Mouse (Mus musculus) kidney, adult 18-20 months (tissue): ENCODE results near the gene Rbm45.
A peak's percentile ranks its signal among the peaks of the same experiment; 100 is the strongest.

Source experiments
- DNase-seq: peaks from one replicate; pipeline ENCODE4 v3.0.0; 2021

Rbm45 gene

DNA sequence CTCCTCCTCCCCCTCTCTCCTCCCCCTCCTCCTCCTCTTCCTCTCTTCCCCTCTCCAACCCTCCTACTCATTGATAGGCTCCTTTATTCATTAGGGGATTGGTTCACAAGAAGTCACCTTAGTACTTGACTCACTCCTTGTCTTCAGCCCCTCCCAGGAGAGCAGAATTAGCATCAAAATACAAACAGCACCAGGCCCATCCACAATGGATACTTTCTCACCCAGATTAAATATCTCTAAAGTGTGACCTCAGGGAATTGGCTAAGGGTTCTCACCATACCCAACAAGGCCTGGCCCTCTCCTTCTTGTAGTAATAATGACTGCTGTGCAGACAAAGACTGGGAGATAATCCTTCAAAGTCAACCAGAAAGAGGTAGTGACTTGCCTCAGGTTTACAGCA, 30.4 kb downstream of the Rbm45 start:
- DNase-seq: no peak

DNA sequence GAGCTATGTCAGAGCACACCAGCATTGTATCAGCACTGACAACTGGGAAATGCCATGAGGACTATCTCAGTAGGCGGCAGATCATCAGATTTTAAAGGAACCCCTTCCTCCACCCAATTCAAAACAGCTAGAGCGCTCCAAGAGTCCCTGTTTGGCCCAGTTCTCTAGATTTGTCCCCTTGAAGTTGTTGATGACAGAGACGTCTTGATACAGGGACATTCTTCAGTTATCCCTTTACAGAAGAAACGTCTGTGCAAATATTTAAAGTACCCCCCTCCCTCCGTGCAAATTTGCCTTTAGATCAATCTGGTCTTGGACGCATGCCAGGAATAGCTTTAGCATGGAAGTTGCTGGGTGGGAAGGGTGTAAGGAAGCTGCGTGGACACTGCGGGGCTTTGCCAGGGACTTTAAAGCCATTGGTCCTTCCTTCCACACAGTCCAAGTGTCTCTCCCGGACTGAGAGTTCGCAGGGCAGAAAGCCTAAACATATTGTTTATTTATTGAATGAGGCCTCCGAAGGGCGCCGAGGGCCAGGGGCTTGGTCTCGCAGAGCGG, 35.9 kb downstream of the Rbm45 start:
- no peak for DNase-seq

DNA sequence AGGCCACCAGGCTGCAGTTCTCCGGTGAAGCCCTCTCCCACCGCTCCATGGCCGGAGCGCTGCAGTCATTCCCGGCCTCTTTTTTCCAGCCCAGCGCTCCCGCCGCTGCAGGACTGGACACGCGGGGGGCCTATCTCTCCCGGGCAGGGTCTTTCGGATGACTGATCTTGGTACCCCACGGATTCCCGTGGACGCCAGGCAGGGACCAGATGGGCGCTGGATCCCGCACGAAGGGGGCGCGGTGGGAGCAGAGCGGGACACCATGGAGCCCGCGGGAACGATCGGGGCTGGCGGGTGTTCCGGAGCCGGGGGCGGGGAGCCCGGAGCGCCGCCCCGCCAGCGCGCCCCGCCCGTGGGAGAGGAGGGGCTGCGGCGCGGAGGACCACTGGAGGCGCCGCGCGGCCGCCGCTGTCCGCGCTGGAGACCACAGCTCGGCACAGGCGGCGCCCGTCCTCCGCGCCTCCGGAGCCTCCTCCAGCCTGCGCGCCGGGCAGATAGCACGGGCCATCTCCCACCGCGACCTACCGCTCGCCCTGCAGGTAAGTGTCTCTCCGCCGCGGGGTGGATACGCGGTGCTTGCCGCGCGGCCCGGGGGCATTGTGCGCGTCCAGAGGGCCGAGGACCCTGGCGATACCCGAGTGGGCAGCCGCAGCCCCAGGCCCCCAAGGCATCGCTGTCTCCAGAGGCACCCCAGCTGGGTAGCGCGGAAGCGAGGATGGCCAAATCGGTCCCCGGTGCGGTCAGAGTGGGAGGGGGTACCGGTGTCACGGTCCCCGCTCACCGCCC, 36.6 kb downstream of the Rbm45 start, which contains the start of gene Osbpl6:
TSS of gene Osbpl6 (plus strand) at position 358 of the 786 bp plus-strand sequence.
- peak; percentile 85 for DNase-seq

DNA sequence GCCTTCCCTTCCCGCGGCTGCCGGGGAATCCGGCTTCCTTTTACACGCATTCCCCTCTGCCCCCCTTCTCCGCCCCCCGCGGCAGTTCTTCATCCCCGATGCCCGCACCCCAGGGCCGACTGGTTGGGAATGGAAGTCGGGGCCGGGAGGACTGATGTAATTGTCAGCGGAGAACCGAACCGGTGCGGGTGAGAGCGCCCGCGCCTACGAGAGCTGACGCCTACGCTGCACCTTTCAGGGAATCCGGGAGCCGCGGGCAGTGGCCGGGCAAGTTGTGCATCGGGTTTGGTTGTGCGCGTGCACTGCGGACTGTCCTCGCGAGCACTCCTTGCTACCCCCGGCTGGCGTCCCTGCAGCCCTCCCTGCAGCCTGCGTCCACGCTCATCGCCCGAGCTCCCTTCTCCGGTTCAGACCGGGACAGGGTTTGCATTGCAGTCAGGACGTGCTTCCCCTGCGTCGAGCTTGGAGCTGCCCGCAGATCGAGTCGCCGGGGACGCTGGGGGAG, 37.2 kb downstream of the Rbm45 start:
- peak; percentile 77 for DNase-seq

DNA sequence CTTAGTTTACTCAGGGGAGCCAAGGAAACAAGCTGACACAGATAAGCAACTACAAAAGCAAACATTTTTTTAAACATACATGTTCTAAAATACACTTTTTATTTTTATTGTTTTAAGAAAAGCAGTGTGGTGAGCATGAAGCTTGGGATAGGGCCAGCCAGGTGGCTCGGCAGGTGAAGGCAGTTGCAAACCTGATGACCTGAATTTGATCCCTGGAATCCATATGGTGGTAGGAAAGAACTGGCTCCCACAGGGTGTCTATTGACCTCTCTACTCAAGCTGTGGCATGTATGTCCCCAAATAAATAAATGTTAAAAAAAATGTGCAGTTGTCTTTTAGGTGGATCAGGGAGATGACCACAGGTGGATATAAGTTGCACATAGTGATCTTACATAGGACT, 39.7 kb downstream of the Rbm45 start:
- no peak for DNase-seq

DNA sequence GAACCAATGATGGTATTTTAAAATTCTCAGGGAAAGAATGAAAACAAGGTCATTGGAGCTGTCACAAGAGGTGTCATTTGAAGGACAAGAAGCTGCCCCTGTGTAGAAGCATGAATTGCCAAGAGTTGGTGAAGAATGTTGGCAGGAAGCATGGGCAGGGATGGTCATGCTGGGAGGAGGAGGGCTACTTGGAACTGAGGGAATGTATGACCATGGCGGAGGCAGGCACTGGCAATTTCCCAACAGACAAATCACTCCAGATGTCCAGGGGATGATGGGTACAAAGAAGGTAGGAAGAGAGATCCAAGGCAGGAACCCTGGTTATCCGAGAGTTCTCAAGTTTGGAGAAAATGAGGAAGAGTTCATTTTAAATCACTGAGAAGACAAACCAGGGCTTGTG, 40.2 kb downstream of the Rbm45 start:
- DNase-seq: no peak

DNA sequence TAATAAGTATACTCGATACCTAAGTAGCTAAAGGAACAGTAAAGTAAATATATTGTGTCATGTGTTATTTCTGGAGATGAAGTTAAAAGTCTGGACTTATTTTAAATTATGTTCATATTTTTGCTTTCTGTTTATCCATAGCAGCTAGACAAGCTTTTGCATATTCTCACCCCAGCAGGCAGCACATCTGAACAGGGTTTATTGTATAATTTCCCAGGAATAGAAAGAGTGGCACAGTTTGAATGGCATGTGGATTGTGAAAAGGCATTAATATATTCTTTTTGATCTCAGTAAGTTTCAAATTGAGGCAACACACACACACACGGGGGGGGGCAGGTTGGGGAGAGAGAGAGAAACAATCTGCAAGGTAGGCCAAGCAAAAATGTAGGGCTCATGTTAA, 43.1 kb downstream of the Rbm45 start:
- DNase-seq: no peak

DNA sequence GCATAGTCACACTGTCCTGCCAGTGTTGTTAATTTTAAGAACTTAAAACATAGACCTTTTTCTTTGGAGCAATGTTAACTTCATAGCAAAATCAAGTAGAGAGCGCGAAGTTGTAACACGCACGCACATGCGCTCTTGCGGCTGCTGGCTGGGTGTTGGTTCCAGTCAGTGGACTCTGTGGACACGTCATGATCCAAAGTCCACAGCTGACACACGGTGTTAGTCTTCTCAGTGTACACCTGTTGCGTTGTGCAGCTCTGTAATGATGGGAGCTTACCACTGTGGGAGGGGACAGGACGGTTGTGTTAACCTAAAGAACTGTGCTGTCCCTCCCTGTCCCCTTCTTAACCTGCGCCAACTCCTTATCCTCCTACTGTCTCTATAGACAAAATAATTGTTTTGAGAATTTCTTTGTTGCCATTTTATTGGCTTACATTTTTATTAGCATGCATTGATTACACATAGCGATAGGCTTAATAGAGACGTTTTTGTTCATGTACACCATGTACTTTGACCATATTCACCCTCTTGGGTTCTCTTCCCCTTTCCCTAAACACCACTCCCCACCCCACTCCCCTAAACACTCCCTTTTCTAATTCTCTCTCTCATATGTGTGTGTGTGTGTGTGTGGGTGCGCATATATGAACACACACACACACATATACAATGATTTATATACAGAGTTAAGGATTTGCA, 47.8 kb downstream of the Rbm45 start:
- peak; percentile 38 for DNase-seq

DNA sequence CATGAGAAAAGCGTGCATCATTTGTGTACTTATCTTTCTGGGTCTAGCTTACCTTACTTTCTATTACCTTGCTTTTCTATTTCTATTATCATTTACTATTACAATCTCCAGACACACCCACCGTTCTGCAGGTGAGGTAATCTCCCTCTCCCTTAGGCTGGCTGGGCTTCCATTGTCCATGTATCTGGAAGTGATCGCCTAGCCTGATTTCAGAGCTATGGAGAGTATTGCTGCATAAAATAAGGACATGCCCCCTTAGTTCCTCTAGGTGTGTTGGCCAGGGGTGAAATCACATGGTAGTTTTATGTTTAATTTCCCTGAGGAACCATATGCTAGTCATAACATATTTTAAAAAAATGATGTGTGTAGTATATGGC, 48.3 kb downstream of the Rbm45 start:
- DNase-seq: no peak

DNA sequence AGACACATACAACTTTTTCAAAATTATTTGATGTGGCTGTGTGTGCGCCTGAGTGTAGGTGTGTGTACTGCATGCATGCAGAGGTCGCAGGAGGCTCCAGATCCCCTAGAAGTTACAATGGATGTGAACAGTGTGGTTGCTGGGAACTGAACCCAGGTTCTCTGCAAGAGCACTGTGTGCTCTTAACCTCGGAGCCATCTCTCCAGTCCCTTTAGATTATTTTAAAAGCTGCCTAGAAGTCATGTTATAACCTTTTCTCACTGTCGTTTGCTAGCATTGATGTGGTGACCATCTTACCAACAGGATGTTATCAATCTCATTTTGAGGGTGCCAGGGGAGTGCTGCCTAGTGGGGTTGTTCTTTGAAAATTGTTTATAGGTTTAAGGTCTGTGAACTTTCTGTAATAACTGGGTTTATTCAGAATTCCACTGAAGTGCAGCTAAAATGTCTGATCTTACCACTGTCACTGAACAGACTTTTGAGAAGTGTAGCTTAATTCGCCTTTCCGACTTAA, 51.7 kb downstream of the Rbm45 start:
- DNase-seq: no peak

DNA sequence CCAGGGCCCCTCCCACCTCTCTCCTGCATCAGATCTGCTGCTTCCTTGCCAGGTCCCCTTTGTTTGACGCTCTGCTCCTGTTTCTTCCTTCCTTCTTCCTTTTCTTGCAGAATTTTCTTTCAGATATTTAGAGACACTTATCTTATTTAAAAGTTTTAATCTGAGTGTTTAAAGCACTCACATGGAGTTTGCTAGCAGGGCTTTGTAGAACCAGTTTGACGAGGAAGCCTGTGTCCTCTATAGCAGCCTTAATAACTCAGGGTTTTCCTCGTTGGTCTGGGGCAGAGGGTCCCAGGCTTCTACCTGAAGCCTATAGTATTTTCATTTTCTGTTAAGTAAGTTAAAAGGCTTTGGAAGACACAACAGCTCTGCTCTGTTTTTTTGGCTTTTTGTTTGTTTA, 57.0 kb downstream of the Rbm45 start:
- DNase-seq: no peak

DNA sequence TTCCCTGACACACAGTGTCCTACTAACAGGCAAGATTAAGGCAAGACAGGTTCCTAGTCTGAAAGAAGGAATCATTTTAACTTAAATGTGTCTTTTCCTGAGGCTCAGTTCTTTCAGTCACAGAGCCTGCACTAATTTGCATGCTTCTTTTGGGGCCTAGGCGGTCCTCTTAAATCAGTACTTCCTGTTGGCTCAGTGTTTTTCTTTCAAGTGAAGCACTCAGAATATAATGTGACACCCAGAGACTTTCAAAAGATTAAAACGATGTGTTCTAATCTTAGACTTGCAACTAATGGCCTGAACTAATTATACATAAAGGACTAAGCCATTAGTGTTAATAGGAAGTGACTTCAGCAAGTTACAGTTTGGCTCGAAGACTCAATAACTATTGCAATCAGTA, 59.5 kb downstream of the Rbm45 start:
- no peak for DNase-seq

DNA sequence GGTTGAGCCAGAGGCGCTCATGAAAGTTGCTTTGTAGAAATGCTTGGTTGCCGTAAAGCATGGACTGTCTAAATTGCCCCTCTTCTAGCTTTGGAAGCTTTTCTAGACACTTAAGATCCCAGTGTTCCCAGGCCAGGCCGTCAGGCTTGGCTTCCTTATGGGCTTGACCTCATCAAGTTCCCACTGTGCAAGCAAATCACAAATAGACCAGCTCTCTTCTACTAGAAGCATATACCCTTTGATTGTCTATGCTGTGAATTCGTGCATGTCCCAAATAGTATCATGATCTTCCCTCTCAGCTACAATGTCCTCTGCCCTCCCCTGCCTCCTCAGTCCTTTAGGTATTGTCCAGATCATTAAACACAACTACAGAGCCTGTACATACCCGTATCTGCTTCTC, 60.1 kb downstream of the Rbm45 start:
- DNase-seq: no peak

DNA sequence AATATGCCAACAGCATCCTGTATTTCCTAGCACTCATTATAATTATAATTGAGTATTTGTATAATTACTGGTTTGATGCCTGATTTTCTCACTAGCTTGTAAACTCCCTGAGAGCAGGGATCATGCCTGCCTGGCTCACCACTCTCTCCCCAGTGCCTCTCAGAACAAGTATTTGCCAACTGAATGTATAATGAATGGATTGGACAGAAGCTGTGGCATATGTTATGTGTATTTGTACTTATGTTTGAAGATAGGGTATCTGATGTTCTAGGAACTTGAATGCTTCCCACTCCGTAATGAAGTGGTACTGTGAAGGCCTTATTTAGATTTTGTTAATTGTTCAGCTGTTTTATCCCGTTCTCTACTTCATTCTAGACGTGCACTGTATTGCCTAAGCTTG, 60.8 kb downstream of the Rbm45 start:
- no peak for DNase-seq
